Mouse (Mus musculus) liver, adult 2 months (tissue): ENCODE measurements around the gene Arfgef2.

Source experiments
- CTCF ChIP-seq: fragments of 200-500 bp; IDR thresholded peaks from 2 replicates; pipeline ENCODE4 v1.5.1; 2011; ENCODE audit warnings: low read depth, low read length, control low read depth
- POLR2A ChIP-seq: fragments of 200-500 bp; IDR thresholded peaks from 2 replicates; pipeline ENCODE4 v1.6.1; 2011; ENCODE audit warnings: low read length, control low read depth; ENCODE audit not compliant: insufficient read depth; ENCODE audit errors: extremely low read depth

DNA sequence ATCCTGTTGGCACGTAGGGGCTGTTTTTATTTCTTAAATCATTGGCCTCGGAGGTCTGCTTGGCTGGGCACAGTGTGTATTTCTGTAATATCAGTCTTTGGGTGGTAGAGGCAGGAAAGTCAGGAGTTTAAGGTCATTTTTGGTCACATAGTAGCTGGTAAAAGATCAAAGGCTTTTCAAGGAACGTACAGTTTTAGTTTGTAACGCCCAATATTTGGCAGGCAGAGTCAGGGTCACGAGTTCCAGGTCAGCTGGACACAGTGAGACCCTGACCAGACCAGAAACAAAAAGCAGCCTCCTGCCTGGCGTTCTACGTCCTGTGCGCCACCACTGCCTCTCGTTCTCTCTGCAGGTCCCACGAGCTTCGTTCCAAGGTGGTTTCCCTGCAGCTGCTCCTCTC, 45.3 kb downstream of the Arfgef2 start:
- TF ChIP-seq CTCF: no peak
- TF ChIP-seq POLR2A: no peak
